23 mouse cellular contexts compared by ENCODE assay signal in genomic region chr4:57113472-57114216, GRCm38 (mm10). TPM values are rescaled to one million over a fixed set of nuclear protein-coding genes. Genes with fewer than 3 reads are reported as not detected.
A peak's percentile ranks its signal among the peaks of the same experiment; 100 is the strongest.
DNase-seq lines count a peak whose midpoint lies in the region; ATAC-seq and TF ChIP-seq lines count a peak whose summit lies in the region.
"Had no signal": no experiment of that assay in that cellular context is flagged by ENCODE, and none has a peak within 500 bp of the region (broad histone marks: within the 10 kb centered on the region; RNA-seq: fewer than 3 reads in every experiment).

No protein-coding gene starts in this region.

- H3K9ac ChIP-seq in liver, adult 2 months (ENCODE audit: low read depth, low read length): peak overlapping the region; percentile 45
- no peak overlapping the region for H3K9ac ChIP-seq in liver, embryonic 11.5 days (ENCODE audit: low read depth, low read length)
- no peak overlapping the region for H3K9ac ChIP-seq in embryonic facial prominence, embryonic 11.5 days (replicated peaks; ENCODE audit: low read length)
- no peak overlapping the region for H3K9ac ChIP-seq in liver, postnatal 0 days (replicated peaks)
- H3K9ac ChIP-seq: forebrain, embryonic 12.5 days; forebrain, embryonic 15.5 days; heart, embryonic 15.5 days had no signal

- no peak for TF ChIP-seq POLR2A in liver, adult 2 months (IDR thresholded peaks at IDR 0.05; ENCODE audit: extremely low read depth, insufficient read depth, low read length)

- no peaks in the 10 kb centered on the region for H3K9me3 ChIP-seq in liver, embryonic 11.5 days (ENCODE audit: control insufficient read depth, low read length)
- H3K9me3 ChIP-seq in embryonic facial prominence, embryonic 10.5 days: no peaks in the 10 kb centered on the region
- no peaks in the 10 kb centered on the region for H3K9me3 ChIP-seq in embryonic facial prominence, embryonic 11.5 days (replicated peaks; ENCODE audit: control insufficient read depth, low read length)
- H3K9me3 ChIP-seq in liver, postnatal 0 days (ENCODE audit: low read length): no peaks in the 10 kb centered on the region
- H3K9me3 ChIP-seq: forebrain, embryonic 12.5 days; forebrain, embryonic 15.5 days; heart, embryonic 15.5 days had no signal

- peak; percentile 84 for DNase-seq in liver, adult 2 months (ENCODE audit: extremely low read depth, low read depth, low spot score)
- DNase-seq in liver, embryonic 11.5 days (ENCODE audit: low spot score): no peak
- peak; percentile 34 for DNase-seq in embryonic facial prominence, embryonic 10.5 days (ENCODE audit: low spot score)
- DNase-seq in embryonic facial prominence, embryonic 11.5 days (ENCODE audit: low spot score): peak; percentile 52
- no peak for DNase-seq in liver, postnatal 0 days
- DNase-seq in gastrocnemius, postnatal 10 days: no peak
- DNase-seq: adrenal gland, adult 2 months; adrenal gland, postnatal 14 days; cerebellum, adult 11 months; cerebellum, adult 2 months; cerebellum, adult 9-11 months; gastrocnemius, postnatal 36 days; heart, postnatal 10 days; heart, postnatal 36 days had no signal

- no peak overlapping the region for H3K4me2 ChIP-seq in liver, embryonic 11.5 days
- no peak overlapping the region for H3K4me2 ChIP-seq in embryonic facial prominence, embryonic 11.5 days (ENCODE audit: low read depth, low read length)
- no peak overlapping the region for H3K4me2 ChIP-seq in liver, postnatal 0 days (ENCODE audit: low read depth, low read length)
- H3K4me2 ChIP-seq: forebrain, embryonic 12.5 days; forebrain, embryonic 15.5 days; heart, embryonic 11.5 days; heart, embryonic 15.5 days had no signal

- 12% methylated on average over 7 of the region's 7 CpGs for WGBS in liver, adult 2 months
- whole genome bisulfite sequencing in liver, embryonic 11.5 days: 75% methylated on average over 7 of the region's 7 CpGs
- WGBS in embryonic facial prominence, embryonic 10.5 days: 61% methylated on average over 7 of the region's 7 CpGs
- WGBS in embryonic facial prominence, embryonic 11.5 days: 53% methylated on average over 7 of the region's 7 CpGs
- WGBS in liver, postnatal 0 days (ENCODE audit: insufficient replicate concordance): 62% methylated on average over 7 of the region's 7 CpGs

- H3K4me3 ChIP-seq in liver, adult 2 months (ENCODE audit: insufficient read depth, low read depth, low read length): no peak overlapping the region
- H3K4me3 ChIP-seq in liver, embryonic 11.5 days (ENCODE audit: low read depth, low read length): no peak overlapping the region
- no peak overlapping the region for H3K4me3 ChIP-seq in embryonic facial prominence, embryonic 10.5 days
- H3K4me3 ChIP-seq in embryonic facial prominence, embryonic 11.5 days (ENCODE audit: low read depth, low read length): no peak overlapping the region
- H3K4me3 ChIP-seq in liver, postnatal 0 days (ENCODE audit: low read depth, low read length): no peak overlapping the region
- H3K4me3 ChIP-seq: forebrain, embryonic 12.5 days; forebrain, embryonic 15.5 days; heart, embryonic 15.5 days had no signal

- no peak for TF ChIP-seq CTCF in liver, adult 2 months (IDR thresholded peaks at IDR 0.05; ENCODE audit: low read depth, low read length)
- no peak for TF ChIP-seq CTCF in liver, postnatal 0 days (IDR thresholded peaks at IDR 0.05; ENCODE audit: low read depth)

- H3K79me2 ChIP-seq in liver, adult 2 months (ENCODE audit: control insufficient read depth, insufficient read depth, low read length): peaks cover 27% of the 10 kb centered on the region; the same call in 1 of the 2 replicates

- peak overlapping the region; percentile 95 for H3K27ac ChIP-seq in liver, adult 2 months (replicated peaks; ENCODE audit: insufficient read depth, low read depth, low read length)
- H3K27ac ChIP-seq in liver, embryonic 11.5 days (ENCODE audit: low read depth, low read length): no peak overlapping the region
- H3K27ac ChIP-seq in embryonic facial prominence, embryonic 10.5 days (replicated peaks): peak overlapping the region; percentile 57; the same call in 1 of the 2 replicates
- H3K27ac ChIP-seq in embryonic facial prominence, embryonic 11.5 days (replicated peaks; ENCODE audit: low read depth, low read length): no peak overlapping the region
- peak overlapping the region; percentile 36; the same call in 1 of the 2 replicates for H3K27ac ChIP-seq in liver, postnatal 0 days (ENCODE audit: low read depth)
- H3K27ac ChIP-seq: forebrain, embryonic 12.5 days; forebrain, embryonic 15.5 days; heart, embryonic 15.5 days; hindbrain, postnatal 0 days had no signal

- no peaks in the 10 kb centered on the region for H3K27me3 ChIP-seq in liver, adult 2 months (ENCODE audit: control insufficient read depth, insufficient read depth, low read length)
- H3K27me3 ChIP-seq in liver, embryonic 11.5 days (replicated peaks; ENCODE audit: control insufficient read depth, insufficient read depth, low read length): no peaks in the 10 kb centered on the region
- H3K27me3 ChIP-seq in embryonic facial prominence, embryonic 10.5 days (replicated peaks; ENCODE audit: low read depth, poor library complexity, severe bottlenecking): no peaks in the 10 kb centered on the region
- H3K27me3 ChIP-seq in embryonic facial prominence, embryonic 11.5 days (ENCODE audit: control insufficient read depth, insufficient read depth, low read length): no peaks in the 10 kb centered on the region; the same call in 1 of the 2 replicates
- no peaks in the 10 kb centered on the region for H3K27me3 ChIP-seq in liver, postnatal 0 days (ENCODE audit: insufficient read depth, low read length)
- H3K27me3 ChIP-seq: forebrain, embryonic 12.5 days; forebrain, embryonic 15.5 days; heart, embryonic 15.5 days had no signal

- TF ChIP-seq EP300 in liver, postnatal 0 days (IDR thresholded peaks at IDR 0.05; ENCODE audit: low read depth): no peak

- peaks cover 42% of the 10 kb centered on the region for H3K4me1 ChIP-seq in liver, adult 2 months (ENCODE audit: control insufficient read depth, insufficient read depth, low read length)
- H3K4me1 ChIP-seq in liver, embryonic 11.5 days (replicated peaks; ENCODE audit: control insufficient read depth, insufficient read depth, low read length): peaks cover 8% of the 10 kb centered on the region; the same call in 1 of the 2 replicates
- peaks cover 43% of the 10 kb centered on the region for H3K4me1 ChIP-seq in embryonic facial prominence, embryonic 10.5 days
- no peaks in the 10 kb centered on the region; the same call in 1 of the 2 replicates for H3K4me1 ChIP-seq in embryonic facial prominence, embryonic 11.5 days (ENCODE audit: control insufficient read depth, insufficient read depth, low read length)
- H3K4me1 ChIP-seq in liver, postnatal 0 days (ENCODE audit: insufficient read depth): peaks cover 39% of the 10 kb centered on the region
- H3K4me1 ChIP-seq: heart, embryonic 15.5 days had no signal

- ATAC-seq in liver, embryonic 11.5 days (replicated peaks; ENCODE audit: low FRiP score): no peak
- ATAC-seq in embryonic facial prominence, embryonic 11.5 days (replicated peaks; ENCODE audit: insufficient number of reproducible peaks, low FRiP score, low TSS enrichment, low read depth): no peak
- ATAC-seq in liver, postnatal 0 days: no peak
- ATAC-seq: CD4-positive, CD25-positive, alpha-beta regulatory T cell, adult 4 months; forebrain, embryonic 15.5 days; hindbrain, postnatal 0 days; inflammation-experienced regulatory T-cells, adult 6 months; intestine, embryonic 16.5 days had no signal

- H3K36me3 ChIP-seq in liver, adult 2 months (ENCODE audit: control insufficient read depth, insufficient read depth, low read length): no peaks in the 10 kb centered on the region
- H3K36me3 ChIP-seq in liver, embryonic 11.5 days (ENCODE audit: control insufficient read depth, insufficient read depth, low read length): no peaks in the 10 kb centered on the region
- H3K36me3 ChIP-seq in embryonic facial prominence, embryonic 10.5 days (replicated peaks): no peaks in the 10 kb centered on the region
- no peaks in the 10 kb centered on the region for H3K36me3 ChIP-seq in embryonic facial prominence, embryonic 11.5 days (replicated peaks; ENCODE audit: control insufficient read depth, insufficient read depth, low read depth, low read length)
- H3K36me3 ChIP-seq in liver, postnatal 0 days (replicated peaks; ENCODE audit: insufficient read depth, low read length): no peaks in the 10 kb centered on the region
- H3K36me3 ChIP-seq: forebrain, embryonic 12.5 days; forebrain, embryonic 15.5 days; heart, embryonic 15.5 days had no signal

RNA-seq across cellular contexts. Expression of gene Epb41l4b, which starts 29.6 kb away (rescaled TPM):
- 44.7 and 46.3 TPM in 2 replicates for total RNA-seq in liver, adult 2 months (2014; rRNA removed)
- 33.9 and 36.5 TPM in 2 replicates for polyA plus RNA-seq in liver, adult 2 months (2012; rRNA removed)
- 2.1 and 2.3 TPM in 2 replicates for polyA plus RNA-seq in liver, embryonic 11.5 days (2014; fragmentation: Nextera tagmentation; extraction: Ambion mirVana)
- 1.2 and 1.4 TPM in 2 replicates for polyA plus RNA-seq in embryonic facial prominence, embryonic 10.5 days (2016; fragmentation: Nextera tagmentation; extraction: Ambion mirVana)
- 2.0 TPM in 2 replicates for polyA plus RNA-seq in embryonic facial prominence, embryonic 11.5 days (2014; fragmentation: Nextera tagmentation; extraction: Ambion mirVana)
- polyA plus RNA-seq in liver, postnatal 0 days (2015; fragmentation: Nextera tagmentation; extraction: Ambion mirVana): 6.7 and 8.4 TPM in 2 replicates
- 1 to 10 TPM; 8.1 to 8.7 TPM for total RNA-seq in gastrocnemius, postnatal 10 days (2021)
- total RNA-seq: MEL had no signal
- polyA plus RNA-seq: CD4-positive, CD25-positive, alpha-beta regulatory T cell, adult 4 months; inflammation-experienced regulatory T-cells, adult 6 months had no signal

Comparison
In these comparisons a context has a peak if more than half of its experiments do, and no peak if none do; other contexts are left out.
1. DNase-seq: peak in liver, adult 2 months (single experiment), embryonic facial prominence, embryonic 10.5 days (single experiment) and embryonic facial prominence, embryonic 11.5 days (single experiment); none in liver, embryonic 11.5 days (single experiment), liver, postnatal 0 days (single experiment) and gastrocnemius, postnatal 10 days (single experiment).
2. H3K27ac ChIP-seq: peak in liver, adult 2 months (single experiment), embryonic facial prominence, embryonic 10.5 days (single experiment) and liver, postnatal 0 days (single experiment); none in liver, embryonic 11.5 days (single experiment) and embryonic facial prominence, embryonic 11.5 days (single experiment).